Mouse (Mus musculus): Measurements from ENCODE around the gene Glod5. TPM values are rescaled to one million over a fixed set of nuclear protein-coding genes. Genes with fewer than 3 reads are reported as not detected.

The Glod5 gene
- 176 TPM for polyA plus RNA-seq (2014; fragmentation: Illumina TruSeq; extraction: RNeasy Lipid Tissue Mini Kit (QIAGEN cat#74804); ENCODE audit: low read depth, low replicate concordance)

GRCm38 (mm10) chrX:8018286-8018685 is at the start of gene Glod5:
Glod5 (minus strand) TSS chrX:8018492.

GRCm38 (mm10) chrX:7977892-7978291 is 40.4 kb downstream of the Glod5 start, which contains the start of gene Gata1:
Gata1 (minus strand) TSS chrX:7978071.

Other genes starting within 250 kb of the Glod5 start
- 41.0 TPM for gene Gripap1, start 228.7 kb downstream of the Glod5 start, polyA plus RNA-seq (2014; fragmentation: Illumina TruSeq; extraction: RNeasy Lipid Tissue Mini Kit (QIAGEN cat#74804); ENCODE audit: low read depth, low replicate concordance)
- 1.2 TPM for gene Kcnd1, start 196.2 kb downstream of the Glod5 start, polyA plus RNA-seq (2014; fragmentation: Illumina TruSeq; extraction: RNeasy Lipid Tissue Mini Kit (QIAGEN cat#74804); ENCODE audit: low read depth, low replicate concordance)
- 50.9 TPM for gene Otud5, start 177.1 kb downstream of the Glod5 start, polyA plus RNA-seq (2014; fragmentation: Illumina TruSeq; extraction: RNeasy Lipid Tissue Mini Kit (QIAGEN cat#74804); ENCODE audit: low read depth, low replicate concordance)
- gene Pim2, start 140.2 kb downstream of the Glod5 start, polyA plus RNA-seq (2014; fragmentation: Illumina TruSeq; extraction: RNeasy Lipid Tissue Mini Kit (QIAGEN cat#74804); ENCODE audit: low read depth, low replicate concordance), result 5.5 TPM
- 40.1 TPM for gene Slc35a2, start 134.5 kb downstream of the Glod5 start, polyA plus RNA-seq (2014; fragmentation: Illumina TruSeq; extraction: RNeasy Lipid Tissue Mini Kit (QIAGEN cat#74804); ENCODE audit: low read depth, low replicate concordance)
- 10.1 TPM for gene Pqbp1, start 119.2 kb downstream of the Glod5 start, polyA plus RNA-seq (2014; fragmentation: Illumina TruSeq; extraction: RNeasy Lipid Tissue Mini Kit (QIAGEN cat#74804); ENCODE audit: low read depth, low replicate concordance)
- gene Timm17b, start 119.1 kb downstream of the Glod5 start, polyA plus RNA-seq (2014; fragmentation: Illumina TruSeq; extraction: RNeasy Lipid Tissue Mini Kit (QIAGEN cat#74804); ENCODE audit: low read depth, low replicate concordance), result 3.6 TPM
- not detected for gene Gm10491, start 110.7 kb downstream of the Glod5 start, polyA plus RNA-seq (2014; fragmentation: Illumina TruSeq; extraction: RNeasy Lipid Tissue Mini Kit (QIAGEN cat#74804); ENCODE audit: low read depth, low replicate concordance)
- gene Gm10490, start 109.0 kb downstream of the Glod5 start, polyA plus RNA-seq (2014; fragmentation: Illumina TruSeq; extraction: RNeasy Lipid Tissue Mini Kit (QIAGEN cat#74804); ENCODE audit: low read depth, low replicate concordance), result not detected
- gene Pcsk1n, start 98.7 kb downstream of the Glod5 start, polyA plus RNA-seq (2014; fragmentation: Illumina TruSeq; extraction: RNeasy Lipid Tissue Mini Kit (QIAGEN cat#74804); ENCODE audit: low read depth, low replicate concordance), result not detected
- not detected for gene Eras, start 89.9 kb downstream of the Glod5 start, polyA plus RNA-seq (2014; fragmentation: Illumina TruSeq; extraction: RNeasy Lipid Tissue Mini Kit (QIAGEN cat#74804); ENCODE audit: low read depth, low replicate concordance)
- 1.8 TPM for gene Hdac6, start 70.6 kb downstream of the Glod5 start, polyA plus RNA-seq (2014; fragmentation: Illumina TruSeq; extraction: RNeasy Lipid Tissue Mini Kit (QIAGEN cat#74804); ENCODE audit: low read depth, low replicate concordance)
- gene Gata1, start 40.4 kb downstream of the Glod5 start, polyA plus RNA-seq (2014; fragmentation: Illumina TruSeq; extraction: RNeasy Lipid Tissue Mini Kit (QIAGEN cat#74804); ENCODE audit: low read depth, low replicate concordance), result not detected
- 6.6 TPM for gene Suv39h1, start 56.3 kb upstream of the Glod5 start, polyA plus RNA-seq (2014; fragmentation: Illumina TruSeq; extraction: RNeasy Lipid Tissue Mini Kit (QIAGEN cat#74804); ENCODE audit: low read depth, low replicate concordance)
- 0.47 TPM for gene Was, start 72.0 kb upstream of the Glod5 start, polyA plus RNA-seq (2014; fragmentation: Illumina TruSeq; extraction: RNeasy Lipid Tissue Mini Kit (QIAGEN cat#74804); ENCODE audit: low read depth, low replicate concordance)
- gene Wdr13, start 114.4 kb upstream of the Glod5 start, polyA plus RNA-seq (2014; fragmentation: Illumina TruSeq; extraction: RNeasy Lipid Tissue Mini Kit (QIAGEN cat#74804); ENCODE audit: low read depth, low replicate concordance), result 96.1 TPM
- 597 TPM for gene Rbm3, start 127.4 kb upstream of the Glod5 start, polyA plus RNA-seq (2014; fragmentation: Illumina TruSeq; extraction: RNeasy Lipid Tissue Mini Kit (QIAGEN cat#74804); ENCODE audit: low read depth, low replicate concordance)
- 0.25 TPM for gene Tbc1d25, start 157.7 kb upstream of the Glod5 start, polyA plus RNA-seq (2014; fragmentation: Illumina TruSeq; extraction: RNeasy Lipid Tissue Mini Kit (QIAGEN cat#74804); ENCODE audit: low read depth, low replicate concordance)
- 42.3 TPM for gene Ebp, start 175.0 kb upstream of the Glod5 start, polyA plus RNA-seq (2014; fragmentation: Illumina TruSeq; extraction: RNeasy Lipid Tissue Mini Kit (QIAGEN cat#74804); ENCODE audit: low read depth, low replicate concordance)
- 1.5 TPM for gene Porcn, start 188.0 kb upstream of the Glod5 start, polyA plus RNA-seq (2014; fragmentation: Illumina TruSeq; extraction: RNeasy Lipid Tissue Mini Kit (QIAGEN cat#74804); ENCODE audit: low read depth, low replicate concordance)
- 7.7 TPM for gene Ftsj1, start 233.9 kb upstream of the Glod5 start, polyA plus RNA-seq (2014; fragmentation: Illumina TruSeq; extraction: RNeasy Lipid Tissue Mini Kit (QIAGEN cat#74804); ENCODE audit: low read depth, low replicate concordance)